Mouse (Mus musculus): ENCODE data around the gene Tnfrsf14.

DNA sequence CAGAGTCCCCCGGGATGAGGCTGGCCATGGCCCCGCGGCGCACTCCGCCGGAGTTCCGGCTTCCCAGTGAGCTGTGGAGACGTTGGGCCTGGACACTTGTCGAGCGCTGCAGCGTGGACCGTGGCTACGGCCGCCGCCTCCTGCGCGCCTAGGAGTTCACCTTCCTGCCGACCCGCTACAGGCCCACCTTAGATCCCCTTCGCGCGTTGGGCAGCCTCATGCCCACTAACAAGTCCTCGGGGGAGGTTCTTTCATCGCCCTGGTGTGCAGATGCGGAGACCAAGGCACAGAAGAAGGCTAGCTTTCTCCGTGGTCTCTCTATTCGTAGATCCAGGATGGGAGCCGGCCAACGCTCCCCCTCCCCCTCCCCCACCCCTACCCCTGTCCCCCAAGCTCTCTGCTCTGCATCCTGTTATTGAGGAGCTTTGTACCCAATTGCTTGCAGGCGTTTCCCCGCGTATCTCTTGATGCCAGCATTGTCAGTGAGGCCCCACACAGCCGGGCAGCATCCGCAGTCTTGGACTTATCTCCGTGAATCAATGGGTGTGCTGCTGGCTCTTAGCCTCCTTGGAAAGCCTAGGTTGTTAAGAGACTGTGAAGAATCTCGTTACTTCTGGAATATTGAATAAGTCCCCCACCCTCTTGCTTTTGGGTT, 36.3 kb upstream of the Tnfrsf14 start:
- TF ChIP-seq CTCF (IDR thresholded peaks at IDR 0.05; ENCODE audit: low read depth) (no peak), EP300 (IDR thresholded peaks at IDR 0.05; ENCODE audit: low read depth) (no peak)
